Mouse (Mus musculus) liver, embryonic 14.5 days (tissue): Measurements from ENCODE around the gene Rfk. TPM values are rescaled to one million over a fixed set of nuclear protein-coding genes. Genes with fewer than 3 reads are reported as not detected.

ENCODE experiments used
- ATAC-seq: fragments of 200-750 bp; cut with Nextera tagmentation; 2 replicates; pipeline ENCODE4 v1.8.0; 2017; ENCODE audit warnings: moderate number of reproducible peaks, mild to moderate bottlenecking, moderate library complexity; ENCODE audit not compliant: insufficient read depth
- DNase-seq, 3 experiments: peaks; one replicate each; pipeline ENCODE4 v3.0.0-alpha.2; 2012 to 2013; ENCODE audit warnings: low read depth in 3 of 3, low spot score in 3 of 3
- H3K27ac ChIP-seq: fragments of 300-500 bp; sonication (generic); 2 replicates; pipeline ENCODE4 v1.5.1; 2014; ENCODE audit warnings: moderate library complexity, mild to moderate bottlenecking, control low read depth, inconsistent platforms
- H3K27me3 ChIP-seq: fragments of 300-500 bp; sonication (generic); 2 replicates; pipeline ENCODE4 v1.6.1; 2014; ENCODE audit warnings: mild to moderate bottlenecking, low read length, moderate library complexity; ENCODE audit not compliant: control insufficient read depth, insufficient read depth
- H3K36me3 ChIP-seq: fragments of 300-500 bp; sonication (generic); replicated peaks from 2 replicates; pipeline ENCODE4 v1.6.1; 2014; ENCODE audit warnings: low read depth; ENCODE audit not compliant: control insufficient read depth, insufficient read depth
- H3K4me1 ChIP-seq, 2 experiments: fragments of 200-500 bp in 1 of 2; fragments of 300-500 bp in 1 of 2; sonication (generic) in 1 of 2; replicated peaks; 2 replicates each; pipeline ENCODE4 v1.6.1; 2012 to 2014; ENCODE audit warnings: antibody characterized with exemption in 1 of 2, inconsistent platforms in 1 of 2, low read length in 1 of 2; ENCODE audit not compliant: control insufficient read depth in 2 of 2, insufficient read depth in 2 of 2
- H3K4me2 ChIP-seq: fragments of 300-500 bp; sonication (generic); 2 replicates; pipeline ENCODE4 v1.6.1; 2014; ENCODE audit warnings: low read depth, mild to moderate bottlenecking, control low read depth, moderate library complexity
- H3K4me3 ChIP-seq, 2 experiments: fragments of 200-500 bp in 1 of 2; fragments of 300-500 bp in 1 of 2; sonication (generic) in 1 of 2; 2 replicates each; pipeline ENCODE4 v1.5.1; 2012 to 2014; ENCODE audit warnings: low read depth in 2 of 2, low read length in 2 of 2, mild to moderate bottlenecking in 2 of 2, control low read depth in 1 of 2, inconsistent platforms in 1 of 2, moderate library complexity in 1 of 2; ENCODE audit not compliant: insufficient read depth in 1 of 2
- H3K9ac ChIP-seq: fragments of 300-500 bp; sonication (generic); replicated peaks from 2 replicates; pipeline ENCODE4 v1.6.1; 2014; ENCODE audit warnings: mild to moderate bottlenecking, control low read depth, moderate library complexity
- H3K9me3 ChIP-seq: fragments of 300-500 bp; sonication (generic); 2 replicates; pipeline ENCODE4 v1.6.1; 2016; ENCODE audit warnings: low read length, mixed read lengths; ENCODE audit not compliant: control insufficient read depth
- CTCF ChIP-seq: IDR thresholded peaks from 2 replicates; pipeline ENCODE4 v1.5.1; 2016; ENCODE audit warnings: antibody characterized with exemption, low read depth, control low read depth
- EP300 ChIP-seq: IDR thresholded peaks from 2 replicates; pipeline ENCODE4 v1.6.1; 2016; ENCODE audit warnings: antibody characterized with exemption, low read depth
- WGBS: fragments of 180-500 bp; shearing (Covaris S2); extraction: QIAGEN DNeasy Blood & Tissue Kit; methylation state at CpG from one replicate; pipeline ENCODE4 v1.1.7; 2014; ENCODE audit not compliant: insufficient replicate concordance; 5-methylcytosine and 5-hydroxymethylcytosine counted together
- polyA plus RNA-seq, 2 experiments: library from polyadenylated mRNA; depleted of rRNA in 1 of 2; stranded (reverse) in 1 of 2; unstranded in 1 of 2; fragments of >200 nt; fragmentation: Nextera tagmentation in 1 of 2; extraction: Ambion mirVana in 1 of 2; gene quantifications; 2 replicates each; pipeline versions ENCODE4 v1.2.1 to v1.2.3; 2012 to 2014

The Rfk gene
- polyA plus RNA-seq (2012; rRNA removed) (19.8 and 26.2 TPM in 2 replicates), polyA plus RNA-seq (2014; fragmentation: Nextera tagmentation; extraction: Ambion mirVana) (47.4 and 53.3 TPM in 2 replicates)

DNA sequence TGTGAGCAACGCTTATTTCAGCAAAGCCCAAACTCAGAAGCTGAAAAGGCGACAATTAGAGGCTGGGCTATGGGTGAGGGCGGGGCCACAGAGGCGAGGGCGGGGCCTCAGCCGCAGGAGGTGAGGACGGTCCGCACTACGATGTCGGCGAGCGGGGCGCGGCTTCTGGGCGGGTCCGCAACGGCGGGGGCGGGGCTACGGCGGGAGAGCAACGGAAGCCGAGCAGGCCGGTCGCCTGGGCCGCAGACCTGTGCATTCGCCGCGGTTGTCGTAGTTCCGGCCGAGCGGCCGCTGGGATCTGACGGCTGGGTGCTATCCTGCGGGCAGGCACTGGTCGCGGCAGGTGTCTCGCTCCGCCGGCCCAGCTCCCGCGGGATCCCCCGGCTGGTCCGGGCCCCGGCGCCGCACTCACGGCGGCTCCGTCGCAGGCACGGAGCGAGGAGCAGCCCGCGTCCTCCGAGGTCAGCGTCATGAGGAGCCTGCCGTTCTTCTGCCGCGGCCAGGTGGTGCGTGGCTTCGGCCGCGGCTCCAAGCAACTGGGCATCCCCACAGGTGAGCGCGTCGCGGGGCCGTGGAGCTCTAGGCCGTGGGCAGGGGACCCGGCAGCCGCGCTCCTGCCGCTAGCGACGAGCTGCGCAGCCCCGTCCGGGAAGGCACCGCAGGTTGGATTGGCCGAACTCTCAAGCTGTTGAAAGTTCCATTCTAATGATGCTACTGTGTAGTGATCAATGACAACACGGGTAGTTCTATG, at the start of gene Rfk:
TSS of gene Rfk (plus strand) at position 203 of the 751 bp plus-strand sequence.
- WGBS, result under 1% methylated on average over 83 of the region's 83 CpGs
- TF ChIP-seq CTCF (no peak), EP300 (no peak)
- H3K9ac ChIP-seq, result peak within 1 kb of the TSS; percentile 96
- peak within 1 kb of the TSS; percentile 93 for H3K4me2 ChIP-seq
- H3K36me3 ChIP-seq, result peaks cover 13% of the 10 kb centered on the region
- H3K4me3 ChIP-seq, result peak within 1 kb of the TSS; percentile 73 to 83
- peak within 1 kb of the TSS; percentile 76 for H3K27ac ChIP-seq
- no peaks in the 10 kb centered on the region for H3K9me3 ChIP-seq
- DNase-seq, result peak; percentile 84 to 88 (median 88)
- no peaks in the 10 kb centered on the region for H3K27me3 ChIP-seq
- H3K4me1 ChIP-seq, result peaks cover 12 to 23% of the 10 kb centered on the region in 2 experiments
- ATAC-seq, result peak; percentile 97

DNA sequence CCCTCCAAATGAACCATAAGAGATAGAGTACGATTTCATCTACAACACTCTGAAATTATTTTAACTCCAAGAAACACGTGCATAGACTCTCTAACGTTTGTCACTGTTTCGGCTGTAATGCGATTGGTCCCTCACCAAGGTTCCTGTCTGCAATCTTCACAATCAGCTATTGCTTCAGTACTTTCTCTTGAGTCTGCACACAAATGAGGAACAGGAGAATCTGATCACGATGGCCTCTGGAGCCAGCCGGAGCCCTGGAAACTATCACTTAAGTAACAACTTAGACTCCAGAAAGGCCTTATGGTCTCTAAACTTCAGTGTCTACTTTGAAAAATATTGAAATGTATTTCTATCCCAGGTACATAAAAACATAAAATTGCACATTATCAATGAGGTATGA, 49.0 kb upstream of the Rfk start:
- Histone ChIP-seq H3K9me3 (no peaks in the 10 kb centered on the region), H3K36me3 (peaks cover 21% of the 10 kb centered on the region), H3K4me2 (no peak overlapping the region), H3K4me3 (no peak overlapping the region), H3K27ac (no peak overlapping the region), H3K9ac (no peak overlapping the region), H3K27me3 (no peaks in the 10 kb centered on the region), H3K4me1 (peaks cover 35 to 45% of the 10 kb centered on the region in 2 experiments)
- TF ChIP-seq EP300 (no peak), CTCF (no peak)
- WGBS, result 40% methylated on average over 7 of the region's 7 CpGs
- DNase-seq (no peak), ATAC-seq (no peak)

DNA sequence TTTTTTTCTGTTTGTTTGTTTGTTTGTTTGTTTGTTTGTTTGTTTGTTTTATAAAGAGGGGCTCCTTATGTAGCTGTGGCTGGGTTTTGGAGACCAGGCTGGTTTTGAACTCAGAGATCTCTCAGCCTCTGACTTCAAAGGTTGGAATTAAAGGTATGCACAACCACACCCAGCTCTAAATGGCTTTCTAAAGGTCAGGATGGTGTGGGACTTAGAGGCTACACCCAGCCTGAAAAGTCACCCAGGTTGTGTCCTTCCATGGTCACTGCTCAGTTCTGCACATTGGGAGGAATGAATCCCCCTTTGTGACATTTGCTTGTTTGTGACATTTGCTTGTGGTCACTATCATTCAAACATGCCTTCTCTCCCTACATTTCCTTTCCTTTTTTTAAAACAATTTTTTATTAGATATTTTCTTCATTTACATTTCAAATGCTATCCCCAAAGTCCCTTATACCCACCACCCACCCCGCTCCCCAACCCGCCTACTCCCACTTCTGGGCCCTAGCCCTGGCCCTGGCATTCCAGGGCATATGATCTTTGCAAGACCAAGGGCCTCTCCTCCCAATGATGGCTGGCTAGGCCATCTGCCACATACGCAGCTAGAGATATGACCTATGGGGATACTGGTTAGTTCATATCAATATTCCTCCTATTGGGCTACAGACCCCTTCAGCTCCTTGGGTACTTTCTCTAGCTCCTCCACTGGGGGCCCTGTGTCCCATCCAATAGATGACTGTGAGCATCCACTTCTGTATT, 46.9 kb upstream of the Rfk start:
- Histone ChIP-seq H3K4me2 (no peak overlapping the region), H3K27ac (no peak overlapping the region), H3K36me3 (peaks cover 40% of the 10 kb centered on the region), H3K9ac (no peak overlapping the region), H3K4me1 (peaks cover 55 to 58% of the 10 kb centered on the region in 2 experiments), H3K4me3 (no peak overlapping the region), H3K9me3 (no peaks in the 10 kb centered on the region), H3K27me3 (no peaks in the 10 kb centered on the region)
- TF ChIP-seq CTCF (no peak), EP300 (no peak)
- no peak for ATAC-seq
- no peak for DNase-seq
- 76% methylated on average over 3 of the region's 3 CpGs for WGBS

DNA sequence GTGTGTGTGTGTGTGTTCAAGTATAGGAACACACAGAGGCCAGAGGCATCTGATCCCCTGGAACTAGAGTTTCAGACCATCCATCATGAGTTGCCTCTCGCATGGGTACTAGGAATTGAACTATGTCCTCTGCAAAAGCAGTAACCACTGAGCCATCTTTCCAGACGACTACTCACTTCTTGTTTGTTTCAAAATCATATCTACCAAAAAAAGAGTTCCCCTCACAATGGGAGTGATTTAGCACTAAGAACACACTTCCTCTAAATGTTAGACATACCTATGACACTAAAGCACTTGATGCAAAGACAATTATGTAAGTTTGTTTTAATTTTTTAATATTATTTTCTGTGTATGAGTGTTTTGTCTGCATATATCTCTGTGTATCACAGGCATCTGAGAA, 46.0 kb upstream of the Rfk start:
- H3K27ac ChIP-seq, result no peak overlapping the region
- peaks cover 56 to 63% of the 10 kb centered on the region in 2 experiments for H3K4me1 ChIP-seq
- H3K4me2 ChIP-seq, result no peak overlapping the region
- H3K36me3 ChIP-seq, result peaks cover 47% of the 10 kb centered on the region
- H3K9me3 ChIP-seq, result no peaks in the 10 kb centered on the region
- no peak overlapping the region for H3K9ac ChIP-seq
- no peaks in the 10 kb centered on the region for H3K27me3 ChIP-seq
- DNase-seq (no peak), ATAC-seq (no peak)
- TF ChIP-seq EP300 (no peak), CTCF (no peak)
- 61% methylated on average over 2 of the region's 2 CpGs for WGBS
- H3K4me3 ChIP-seq, result no peak overlapping the region

DNA sequence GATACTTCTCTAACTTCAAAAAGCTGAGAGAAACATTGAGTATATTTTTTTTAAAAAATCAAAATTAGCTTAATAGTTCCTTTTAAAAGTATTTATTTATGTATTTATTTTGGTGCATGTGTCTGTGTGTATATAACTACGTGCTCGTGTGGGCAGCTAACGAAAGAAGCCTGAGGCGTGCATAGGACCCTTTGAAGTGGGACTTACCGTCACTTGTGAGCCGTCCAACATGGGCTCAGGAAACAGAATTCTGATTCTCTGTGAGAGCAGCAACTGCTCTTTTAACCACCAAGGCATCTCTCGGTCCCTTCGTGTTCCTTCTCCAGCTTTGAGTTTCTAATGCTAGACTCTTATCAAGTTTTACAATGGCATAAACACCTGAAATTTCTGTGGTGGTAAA, 40.1 kb upstream of the Rfk start:
- DNase-seq (no peak), ATAC-seq (no peak)
- no peaks in the 10 kb centered on the region for H3K9me3 ChIP-seq
- no peaks in the 10 kb centered on the region for H3K27me3 ChIP-seq
- TF ChIP-seq EP300, result no peak
- no peak for TF ChIP-seq CTCF
- 70% methylated on average over 8 of the region's 8 CpGs for WGBS
- peak overlapping the region; percentile 79 to 85 for H3K4me3 ChIP-seq
- peaks cover 47 to 49% of the 10 kb centered on the region in 2 experiments for H3K4me1 ChIP-seq
- H3K27ac ChIP-seq, result peak overlapping the region; percentile 74
- peaks cover 42% of the 10 kb centered on the region for H3K36me3 ChIP-seq
- peak overlapping the region; percentile 77 for H3K4me2 ChIP-seq
- H3K9ac ChIP-seq, result peak overlapping the region; percentile 96
